Comparison of ENCODE assay signal across 13 mouse cellular contexts in the genomic region with DNA sequence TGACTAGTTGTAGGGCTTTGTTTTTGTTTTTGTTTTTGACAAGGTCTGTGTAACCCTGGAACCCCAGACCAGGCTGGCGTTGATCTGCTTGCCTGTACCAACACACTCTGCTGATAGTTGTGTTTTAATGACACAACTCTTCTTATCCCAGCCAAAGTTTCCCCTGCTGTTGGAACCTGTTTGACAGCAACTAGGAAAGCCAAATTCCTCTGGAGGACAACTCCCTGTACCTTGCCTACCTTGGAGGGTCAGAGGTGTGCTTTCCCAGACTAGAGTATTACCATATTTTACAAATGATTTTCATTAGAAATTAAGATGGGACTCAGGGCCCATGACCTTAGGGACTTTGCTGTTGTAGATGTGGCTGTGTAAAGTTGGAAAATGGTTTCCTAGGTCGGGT. TPM values are rescaled to one million over a fixed set of nuclear protein-coding genes. Genes with fewer than 3 reads are reported as not detected.
DNase-seq lines count a peak whose midpoint lies in the region; ATAC-seq lines count a peak whose summit lies in the region.
"Had no signal": no experiment of that assay in that cellular context is flagged by ENCODE, and none has a peak within 500 bp of the region (broad histone marks: within the 10 kb centered on the region; RNA-seq: fewer than 3 reads in every experiment).

No protein-coding gene starts in this region.

- WGBS in hindbrain, embryonic 10.5 days, result 60% methylated on average over 2 of the region's 2 CpGs
- 63% methylated on average over 2 of the region's 2 CpGs for WGBS in hindbrain, embryonic 14.5 days
- 56% methylated on average over 2 of the region's 2 CpGs for WGBS in lung, embryonic 16.5 days
- 61% methylated on average over 2 of the region's 2 CpGs for WGBS in embryonic facial prominence, embryonic 15.5 days

- H3K27me3 ChIP-seq in hindbrain, embryonic 10.5 days (ENCODE audit: insufficient read depth, poor library complexity, severe bottlenecking), result no peaks in the 10 kb centered on the region
- H3K27me3 ChIP-seq in hindbrain, embryonic 14.5 days (ENCODE audit: control insufficient read depth, insufficient read depth, low read length), result no peaks in the 10 kb centered on the region
- H3K27me3 ChIP-seq in lung, embryonic 16.5 days (ENCODE audit: control insufficient read depth, insufficient read depth, low read depth, low read length), result no peaks in the 10 kb centered on the region
- H3K27me3 ChIP-seq in embryonic facial prominence, embryonic 15.5 days, result no peaks in the 10 kb centered on the region
- H3K27me3 ChIP-seq: liver, embryonic 13.5 days had no signal

- H3K36me3 ChIP-seq in hindbrain, embryonic 10.5 days, result no peaks in the 10 kb centered on the region
- H3K36me3 ChIP-seq in hindbrain, embryonic 14.5 days (replicated peaks; ENCODE audit: control insufficient read depth, insufficient read depth), result no peaks in the 10 kb centered on the region
- no peaks in the 10 kb centered on the region for H3K36me3 ChIP-seq in lung, embryonic 16.5 days (ENCODE audit: control insufficient read depth, insufficient read depth, low read length)
- no peaks in the 10 kb centered on the region for H3K36me3 ChIP-seq in embryonic facial prominence, embryonic 15.5 days
- H3K36me3 ChIP-seq: liver, embryonic 13.5 days had no signal

- H3K9ac ChIP-seq in hindbrain, embryonic 14.5 days, result no peak overlapping the region
- no peak overlapping the region for H3K9ac ChIP-seq in lung, embryonic 16.5 days (ENCODE audit: low read length)
- no peak overlapping the region for H3K9ac ChIP-seq in embryonic facial prominence, embryonic 15.5 days
- H3K9ac ChIP-seq: liver, embryonic 13.5 days had no signal

- H3K4me2 ChIP-seq in hindbrain, embryonic 14.5 days (replicated peaks), result no peak overlapping the region
- no peak overlapping the region for H3K4me2 ChIP-seq in lung, embryonic 16.5 days (ENCODE audit: low read depth, low read length)
- H3K4me2 ChIP-seq in embryonic facial prominence, embryonic 15.5 days (replicated peaks), result no peak overlapping the region
- H3K4me2 ChIP-seq: liver, embryonic 13.5 days had no signal

- no peak for ATAC-seq in hindbrain, embryonic 14.5 days (ENCODE audit: low FRiP score)
- peak; percentile 43; the same call in 1 of the 2 replicates for ATAC-seq in lung, embryonic 16.5 days (ENCODE audit: low read depth)
- no peak for ATAC-seq in embryonic facial prominence, embryonic 15.5 days (ENCODE audit: insufficient number of reproducible peaks, low FRiP score, low TSS enrichment, low read depth)
- no peak for ATAC-seq in erythroblast, adult 5-6 weeks (replicated peaks; ENCODE audit: low FRiP score, poor library complexity, severe bottlenecking)

- H3K27ac ChIP-seq in hindbrain, embryonic 10.5 days, result peak overlapping the region; percentile 87
- no peak overlapping the region for H3K27ac ChIP-seq in hindbrain, embryonic 14.5 days
- no peak overlapping the region for H3K27ac ChIP-seq in lung, embryonic 16.5 days (ENCODE audit: low read length)
- peak overlapping the region; percentile 54 for H3K27ac ChIP-seq in brown adipose tissue, adult 24 weeks (replicated peaks; ENCODE audit: low read depth, low read length)
- H3K27ac ChIP-seq in embryonic facial prominence, embryonic 15.5 days (replicated peaks), result peak overlapping the region; percentile 29; the same call in 1 of the 2 replicates
- H3K27ac ChIP-seq: liver, embryonic 13.5 days had no signal

- H3K9me3 ChIP-seq in hindbrain, embryonic 10.5 days, result no peaks in the 10 kb centered on the region
- no peaks in the 10 kb centered on the region for H3K9me3 ChIP-seq in hindbrain, embryonic 14.5 days (ENCODE audit: control insufficient read depth, low read length)
- H3K9me3 ChIP-seq in lung, embryonic 16.5 days (ENCODE audit: control insufficient read depth, low read length), result no peaks in the 10 kb centered on the region
- no peaks in the 10 kb centered on the region for H3K9me3 ChIP-seq in embryonic facial prominence, embryonic 15.5 days (replicated peaks)
- H3K9me3 ChIP-seq: liver, embryonic 13.5 days had no signal

- DNase-seq in hindbrain, embryonic 10.5 days (ENCODE audit: low spot score), result no peak
- DNase-seq in hindbrain, embryonic 14.5 days (ENCODE audit: low spot score), result no peak
- DNase-seq in lung, postnatal 10 days, result no peak
- DNase-seq: cerebellum, adult 11 months; kidney, adult 18-20 months; liver, embryonic 13.5 days; lung, postnatal 4 days; right cerebral cortex, postnatal 14 days; thymus, postnatal 14 days had no signal

- H3K4me3 ChIP-seq in hindbrain, embryonic 10.5 days, result no peak overlapping the region
- no peak overlapping the region for H3K4me3 ChIP-seq in hindbrain, embryonic 14.5 days (replicated peaks; ENCODE audit: low read length)
- H3K4me3 ChIP-seq in lung, embryonic 16.5 days (ENCODE audit: low read length), result no peak overlapping the region
- no peak overlapping the region for H3K4me3 ChIP-seq in brown adipose tissue, adult 24 weeks (ENCODE audit: insufficient read depth, low read depth, low read length)
- no peak overlapping the region for H3K4me3 ChIP-seq in embryonic facial prominence, embryonic 15.5 days (replicated peaks)
- H3K4me3 ChIP-seq: liver, embryonic 13.5 days had no signal

- peaks cover 46% of the 10 kb centered on the region for H3K4me1 ChIP-seq in hindbrain, embryonic 10.5 days (replicated peaks)
- peaks cover 17% of the 10 kb centered on the region for H3K4me1 ChIP-seq in hindbrain, embryonic 14.5 days (replicated peaks; ENCODE audit: control insufficient read depth, insufficient read depth, low read length)
- H3K4me1 ChIP-seq in lung, embryonic 16.5 days (replicated peaks; ENCODE audit: control insufficient read depth, insufficient read depth, low read length), result peaks cover 20% of the 10 kb centered on the region
- peaks cover 30% of the 10 kb centered on the region for H3K4me1 ChIP-seq in brown adipose tissue, adult 24 weeks (ENCODE audit: control insufficient read depth, insufficient read depth, insufficient read length, low read length)
- peaks cover 34% of the 10 kb centered on the region for H3K4me1 ChIP-seq in embryonic facial prominence, embryonic 15.5 days

RNA-seq across cellular contexts. Expression of a gene that starts 9.3 kb away (rescaled TPM):
- 14.6 and 16.6 TPM in 2 replicates for polyA plus RNA-seq in hindbrain, embryonic 10.5 days (2016; fragmentation: Nextera tagmentation; extraction: Ambion mirVana)
- 15.5 and 18.1 TPM in 2 replicates for polyA plus RNA-seq in hindbrain, embryonic 14.5 days (2014; fragmentation: Nextera tagmentation; extraction: Ambion mirVana)
- 11.5 and 12.1 TPM in 2 replicates for polyA plus RNA-seq in lung, embryonic 16.5 days (2015; fragmentation: Nextera tagmentation; extraction: Ambion mirVana)
- 7.8 and 10.1 TPM in 2 replicates for polyA plus RNA-seq in brown adipose tissue, adult 24 weeks (2012; ENCODE audit: insufficient read depth, insufficient read length, missing spikeins)
- polyA plus RNA-seq in embryonic facial prominence, embryonic 15.5 days (2015; fragmentation: Nextera tagmentation; extraction: Ambion mirVana), result 13.3 and 14.7 TPM in 2 replicates
- total RNA-seq in erythroblast, adult 5-6 weeks (2015; ENCODE audit: low replicate concordance), result 9.2 and 13.4 TPM in 2 replicates
- 10.4 and 12.7 TPM in 2 replicates for total RNA-seq in erythroblast, adult 5-6 weeks (2017; ENCODE audit: low replicate concordance)

Comparison
In these comparisons a context has a peak if more than half of its experiments do, and no peak if none do; other contexts are left out.
1. H3K27ac ChIP-seq: peak in hindbrain, embryonic 10.5 days (single experiment), brown adipose tissue, adult 24 weeks (single experiment) and embryonic facial prominence, embryonic 15.5 days (single experiment); none in hindbrain, embryonic 14.5 days (single experiment) and lung, embryonic 16.5 days (single experiment).